Mouse (Mus musculus) hindbrain, embryonic 14.5 days (tissue): Measurements from ENCODE around the gene Mrpl37. TPM values are rescaled to one million over a fixed set of nuclear protein-coding genes. Genes with fewer than 3 reads are reported as not detected.

Experiments used
- ATAC-seq: fragments of 200-750 bp; cut with Nextera tagmentation; 2 replicates; pipeline ENCODE4 v1.8.0; 2017; ENCODE audit warnings: moderate number of reproducible peaks, mild to moderate bottlenecking, moderate TSS enrichment, moderate library complexity; ENCODE audit not compliant: low FRiP score
- DNase-seq: peaks from one replicate; pipeline ENCODE4 v3.0.0-alpha.2; 2015; ENCODE audit warnings: low spot score
- H3K27ac ChIP-seq: fragments of 300-500 bp; sonication (generic); 2 replicates; pipeline ENCODE4 v1.5.1; 2014; ENCODE audit warnings: mild to moderate bottlenecking, moderate library complexity
- H3K27me3 ChIP-seq: fragments of 300-500 bp; sonication (generic); 2 replicates; pipeline ENCODE4 v1.6.1; 2014; ENCODE audit warnings: mild to moderate bottlenecking, low read length, mixed read lengths; ENCODE audit not compliant: control insufficient read depth, insufficient read depth
- H3K36me3 ChIP-seq: fragments of 300-500 bp; sonication (generic); replicated peaks from 2 replicates; pipeline ENCODE4 v1.6.1; 2014; ENCODE audit not compliant: control insufficient read depth, insufficient read depth
- H3K4me1 ChIP-seq: fragments of 300-500 bp; sonication (generic); replicated peaks from 2 replicates; pipeline ENCODE4 v1.6.1; 2014; ENCODE audit warnings: antibody characterized with exemption, low read length, mixed read lengths; ENCODE audit not compliant: control insufficient read depth, insufficient read depth
- H3K4me2 ChIP-seq: fragments of 300-500 bp; sonication (generic); replicated peaks from 2 replicates; pipeline ENCODE4 v1.6.1; 2014; ENCODE audit warnings: mild to moderate bottlenecking, moderate library complexity
- H3K4me3 ChIP-seq: fragments of 300-500 bp; sonication (generic); replicated peaks from 2 replicates; pipeline ENCODE4 v1.5.1; 2014; ENCODE audit warnings: mild to moderate bottlenecking, low read length
- H3K9ac ChIP-seq: fragments of 300-500 bp; sonication (generic); 2 replicates; pipeline ENCODE4 v1.6.1; 2014
- H3K9me3 ChIP-seq: fragments of 300-500 bp; sonication (generic); 2 replicates; pipeline ENCODE4 v1.6.1; 2016; ENCODE audit warnings: low read length; ENCODE audit not compliant: control insufficient read depth
- WGBS: fragments of 180-500 bp; shearing (Covaris S2); extraction: QIAGEN DNeasy Blood & Tissue Kit; methylation state at CpG from one replicate; pipeline ENCODE4 v1.1.7; 2014; 5-methylcytosine and 5-hydroxymethylcytosine counted together
- polyA plus RNA-seq: library from polyadenylated mRNA; unstranded; fragments of >200 nt; fragmentation: Nextera tagmentation; extraction: Ambion mirVana; gene quantifications from 2 replicates; pipeline ENCODE4 v1.2.1, GENCODE M21; 2014

Mrpl37 gene
- polyA plus RNA-seq, 1 experiment from 2014 or later, result 86.2 TPM

DNA sequence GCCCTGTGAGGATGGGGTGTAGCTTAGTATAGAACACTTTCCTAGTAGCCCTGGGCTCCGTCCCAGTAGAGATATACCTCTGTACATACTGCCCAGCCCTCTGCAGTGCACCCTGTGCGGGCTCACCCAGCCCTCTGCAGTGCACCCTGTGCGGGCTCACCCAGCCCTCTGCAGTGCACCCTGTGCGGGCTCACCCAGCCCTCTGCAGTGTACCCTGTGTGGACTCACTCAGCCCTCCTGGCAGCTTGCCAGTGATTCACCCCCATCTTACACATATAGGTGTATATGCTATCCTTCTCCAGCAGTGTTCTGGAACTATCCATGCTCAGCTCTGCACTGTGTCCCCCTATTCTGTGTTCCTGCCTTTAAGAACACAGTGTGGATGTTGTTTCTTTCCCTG, 12.2 kb upstream of the Mrpl37 start:
- DNase-seq (no peak), ATAC-seq (0 out of 2 replicates have a peak, but pooled peaks have one; percentile 55)
- Histone ChIP-seq H3K9ac (no peak overlapping the region), H3K4me2 (no peak overlapping the region), H3K9me3 (no peaks in the 10 kb centered on the region), H3K36me3 (no peaks in the 10 kb centered on the region), H3K4me3 (no peak overlapping the region), H3K4me1 (peaks cover 4% of the 10 kb centered on the region; the same call in 1 of the 2 replicates), H3K27me3 (no peaks in the 10 kb centered on the region), H3K27ac (no peak overlapping the region)
- WGBS, result 85% methylated on average over 4 of the region's 4 CpGs

DNA sequence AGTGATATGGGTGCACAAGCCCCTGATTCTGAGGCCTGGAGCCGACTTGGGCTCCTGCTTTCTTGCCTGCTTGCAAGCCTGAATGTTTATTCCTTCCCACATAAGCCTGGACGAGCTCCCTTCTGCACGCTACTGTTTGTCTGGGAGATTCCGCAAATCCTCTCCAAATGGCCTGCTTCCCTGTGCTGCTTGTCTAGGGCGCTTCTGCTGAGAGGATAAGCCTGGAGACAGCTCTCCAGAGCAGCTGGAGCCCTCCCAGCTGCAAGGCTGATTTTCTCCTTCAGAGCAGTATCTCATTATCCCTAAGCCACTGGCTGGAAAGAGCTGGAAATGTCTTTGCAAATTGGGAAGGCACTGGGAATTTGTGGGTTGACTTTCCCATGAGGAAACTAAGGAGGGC, 8.8 kb upstream of the Mrpl37 start:
- Histone ChIP-seq H3K9ac (no peak overlapping the region), H3K9me3 (no peaks in the 10 kb centered on the region), H3K4me1 (no peaks in the 10 kb centered on the region), H3K4me3 (no peak overlapping the region), H3K27me3 (no peaks in the 10 kb centered on the region), H3K27ac (no peak overlapping the region), H3K4me2 (no peak overlapping the region), H3K36me3 (no peaks in the 10 kb centered on the region)
- ATAC-seq (no peak), DNase-seq (no peak)
- WGBS, result 77% methylated on average over 5 of the region's 5 CpGs

DNA sequence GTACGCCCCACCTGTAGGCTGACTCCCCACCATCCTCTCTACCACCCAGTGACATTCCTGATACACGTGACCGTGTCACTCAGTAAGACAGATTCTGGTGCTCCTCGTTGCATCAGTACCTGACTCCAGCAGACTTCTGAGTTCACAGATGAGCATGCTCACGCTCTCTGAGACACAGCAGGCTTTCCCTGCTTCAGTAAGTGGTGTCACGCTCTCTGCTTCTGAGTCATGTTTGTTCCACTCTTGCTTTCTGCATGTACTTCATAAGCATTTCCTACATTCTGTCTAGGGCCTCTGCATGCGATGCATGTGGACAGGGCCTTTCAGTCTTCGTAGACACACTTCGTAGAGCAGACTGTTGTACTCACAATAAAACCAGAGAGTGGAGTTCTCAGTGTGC, 5.7 kb upstream of the Mrpl37 start:
- 0 out of 2 replicates have a peak, but pooled peaks cover 3% of the 10 kb centered on the region for H3K4me1 ChIP-seq
- no peaks in the 10 kb centered on the region for H3K9me3 ChIP-seq
- no peaks in the 10 kb centered on the region for H3K36me3 ChIP-seq
- no peak for DNase-seq
- WGBS, result 84% methylated on average over 9 of the region's 9 CpGs
- no peak overlapping the region for H3K4me3 ChIP-seq
- no peaks in the 10 kb centered on the region for H3K27me3 ChIP-seq
- no peak for ATAC-seq
- no peak overlapping the region for H3K4me2 ChIP-seq
- no peak overlapping the region for H3K9ac ChIP-seq
- H3K27ac ChIP-seq, result no peak overlapping the region

DNA sequence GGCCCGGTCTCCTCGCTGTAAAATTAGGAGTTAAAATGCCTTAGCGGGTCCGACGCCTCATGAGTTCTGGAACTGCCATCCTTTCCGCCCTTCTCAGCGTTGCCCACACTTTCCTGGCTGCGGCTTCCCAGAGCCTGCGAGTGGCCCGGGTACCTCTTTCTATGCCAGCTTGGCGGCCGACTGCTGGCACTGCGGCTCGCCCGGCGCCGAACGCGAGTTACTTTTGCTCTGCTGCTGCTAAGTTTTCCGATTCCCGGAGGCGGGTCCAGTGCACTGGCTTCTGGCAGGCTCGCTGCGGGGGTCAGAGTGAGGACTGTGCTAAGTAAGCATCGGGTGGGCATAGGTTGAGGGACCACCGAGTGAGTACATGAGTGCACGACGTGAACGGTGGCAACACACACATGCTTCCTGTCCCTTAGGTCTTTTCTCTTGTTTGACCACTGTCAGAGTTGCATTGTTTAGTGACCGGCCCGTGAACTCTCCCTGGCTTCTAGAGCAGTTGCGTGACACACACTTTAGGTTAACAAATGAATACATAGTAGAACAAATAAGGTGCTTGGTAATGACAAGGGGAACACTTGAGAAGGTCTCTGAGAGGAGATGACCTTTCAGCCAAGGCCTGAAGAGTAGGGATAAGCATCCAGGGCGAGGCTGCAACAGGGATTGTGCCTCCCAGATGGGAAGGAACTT, 628 bp upstream of the Mrpl37 start:
- ATAC-seq (peak; percentile 54), DNase-seq (no peak)
- Histone ChIP-seq H3K4me2 (peak overlapping the region; percentile 98), H3K27ac (no peak overlapping the region), H3K27me3 (no peaks in the 10 kb centered on the region), H3K9ac (peak overlapping the region; percentile 57), H3K4me3 (peak overlapping the region; percentile 90), H3K36me3 (peaks cover 25% of the 10 kb centered on the region), H3K9me3 (no peaks in the 10 kb centered on the region), H3K4me1 (peaks cover 15% of the 10 kb centered on the region)
- 2% methylated on average over 33 of the region's 33 CpGs for WGBS

DNA sequence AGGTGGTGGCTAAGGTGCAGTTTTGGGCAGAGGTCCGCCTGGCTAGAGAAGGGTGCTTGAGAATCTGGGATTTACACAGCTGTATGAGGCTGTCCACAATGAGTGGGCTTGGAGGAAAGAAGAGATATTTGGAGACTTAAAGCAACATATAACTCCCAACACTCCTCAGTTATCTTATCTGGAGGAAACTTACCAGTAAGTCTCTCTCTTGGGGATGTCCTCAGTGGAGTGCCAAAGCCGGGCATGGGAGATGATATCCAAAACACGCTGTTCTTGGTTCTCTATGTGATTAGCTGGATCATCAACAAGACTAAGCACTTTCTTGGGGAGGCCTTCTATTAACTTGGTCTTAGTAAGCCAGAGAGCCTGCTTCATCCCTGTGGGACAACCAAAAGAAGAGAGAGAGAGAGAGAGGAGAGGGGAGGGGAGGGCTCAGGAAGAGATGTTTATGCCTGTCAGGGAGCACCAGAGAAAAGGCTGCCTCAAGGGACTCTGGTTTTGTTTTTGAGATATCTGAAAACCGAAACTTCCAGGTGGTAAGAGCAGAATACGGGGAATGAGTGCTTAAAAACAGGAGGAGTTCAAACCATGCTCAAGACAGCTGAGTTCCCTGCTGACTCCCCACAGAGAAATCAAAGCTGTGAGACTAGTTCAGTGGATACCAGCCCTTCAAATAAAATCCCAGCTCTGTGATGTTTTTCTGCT, 2.1 kb downstream of the Mrpl37 start:
- DNase-seq (no peak), ATAC-seq (no peak)
- Histone ChIP-seq H3K9ac (no peak overlapping the region), H3K4me1 (peaks cover 15% of the 10 kb centered on the region), H3K4me2 (no peak overlapping the region), H3K36me3 (peaks cover 52% of the 10 kb centered on the region), H3K27ac (no peak overlapping the region), H3K9me3 (no peaks in the 10 kb centered on the region), H3K27me3 (no peaks in the 10 kb centered on the region), H3K4me3 (no peak overlapping the region)
- 96% methylated on average over 5 of the region's 5 CpGs for WGBS

DNA sequence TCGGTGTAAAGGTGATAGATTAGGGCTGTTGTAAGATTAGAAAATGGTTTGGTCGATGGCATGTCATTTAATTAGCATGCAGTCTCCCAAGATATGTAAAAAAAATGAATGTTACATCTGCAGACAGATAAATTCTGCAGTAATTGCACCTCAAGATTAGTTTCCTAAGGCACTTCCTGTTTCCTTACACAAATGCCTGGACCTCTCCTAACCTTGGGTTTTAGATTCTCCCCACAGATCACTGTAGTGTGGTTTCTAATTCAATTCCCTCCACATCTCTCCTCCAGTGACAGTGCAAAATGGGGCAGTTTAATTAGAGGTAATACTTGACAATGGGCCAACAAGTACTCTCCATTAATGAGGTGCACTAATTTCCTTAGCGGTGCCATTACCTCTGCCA, 3.5 kb downstream of the Mrpl37 start:
- 89% methylated on average over 3 of the region's 3 CpGs for WGBS
- Histone ChIP-seq H3K36me3 (peaks cover 57% of the 10 kb centered on the region), H3K4me2 (no peak overlapping the region), H3K9me3 (no peaks in the 10 kb centered on the region), H3K4me3 (no peak overlapping the region), H3K27ac (no peak overlapping the region), H3K9ac (no peak overlapping the region), H3K27me3 (no peaks in the 10 kb centered on the region), H3K4me1 (peaks cover 15% of the 10 kb centered on the region)
- DNase-seq, result no peak
- no peak for ATAC-seq

- H3K4me3 ChIP-seq, result no peak overlapping the region
- ATAC-seq (no peak), DNase-seq (no peak)
- peaks cover 9% of the 10 kb centered on the region for H3K4me1 ChIP-seq
- no peak overlapping the region for H3K4me2 ChIP-seq
- no peaks in the 10 kb centered on the region for H3K27me3 ChIP-seq
- 92% methylated on average over 4 of the region's 4 CpGs for WGBS
- peaks cover 73% of the 10 kb centered on the region for H3K36me3 ChIP-seq
- H3K9ac ChIP-seq, result no peak overlapping the region
- H3K27ac ChIP-seq, result no peak overlapping the region
- no peaks in the 10 kb centered on the region for H3K9me3 ChIP-seq
These were observed 5.1 kb downstream of the Mrpl37 start for GRCm38 (mm10) chr4:107061560-107061959.

DNA sequence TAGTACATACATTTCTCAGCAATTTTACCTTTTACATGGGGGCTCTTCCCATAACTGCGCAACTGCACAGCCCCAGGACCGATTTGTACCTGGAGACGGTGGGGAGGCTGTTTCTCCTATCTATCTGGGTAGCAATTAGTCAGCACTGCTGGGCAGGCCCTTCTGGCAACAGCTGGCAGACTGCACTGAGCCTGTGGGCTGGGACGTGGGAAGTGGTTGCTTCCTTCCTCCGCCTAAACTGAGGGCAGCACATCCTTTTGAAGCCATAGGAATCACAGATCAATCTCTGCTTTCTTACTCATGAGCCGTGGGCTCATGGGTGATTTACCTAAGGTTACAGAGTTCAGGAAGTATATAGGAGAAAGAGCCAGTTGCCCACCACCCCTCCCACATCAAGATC, 7.9 kb downstream of the Mrpl37 start:
- Histone ChIP-seq H3K4me1 (no peaks in the 10 kb centered on the region), H3K27me3 (no peaks in the 10 kb centered on the region), H3K4me2 (no peak overlapping the region), H3K27ac (no peak overlapping the region), H3K4me3 (no peak overlapping the region), H3K9me3 (no peaks in the 10 kb centered on the region), H3K9ac (no peak overlapping the region), H3K36me3 (peaks cover 65% of the 10 kb centered on the region)
- no peak for ATAC-seq
- 87% methylated on average over 6 of the region's 6 CpGs for WGBS
- no peak for DNase-seq

- Histone ChIP-seq H3K9ac (no peak overlapping the region), H3K36me3 (peaks cover 60% of the 10 kb centered on the region), H3K27me3 (no peaks in the 10 kb centered on the region), H3K4me3 (no peak overlapping the region), H3K9me3 (no peaks in the 10 kb centered on the region), H3K4me2 (no peak overlapping the region), H3K27ac (no peak overlapping the region), H3K4me1 (no peaks in the 10 kb centered on the region)
- ATAC-seq (no peak), DNase-seq (no peak)
- 95% methylated on average over 5 of the region's 5 CpGs for WGBS
These were observed 8.3 kb downstream of the Mrpl37 start for GRCm38 (mm10) chr4:107058346-107058745.
